Mouse (Mus musculus) splenic B cell, adult 2 months (primary cell): ENCODE measurements at regions not wholly inside any gene's neighbourhood (a gene's known extent, or its start where the extent isn't known, plus 50 kb on each side); places are given as distances from the start of the nearest gene placed in this dataset.
"Not testable (repeated sequence)": the region's sequence is repeated elsewhere in the genome, so short reads cannot be mapped to it uniquely, and the experiment has no call there.

Experiments used
- DNase-seq: peaks from one replicate; pipeline ENCODE4 v3.0.0-alpha.2; 2011; ENCODE audit warnings: low read depth, low spot score
- H3K27me3 ChIP-seq: 2 replicates; pipeline ENCODE4 v1.6.1; 2012; ENCODE audit warnings: mild to moderate bottlenecking, low read length, moderate library complexity, mixed read lengths; ENCODE audit not compliant: control insufficient read depth, poor library complexity, insufficient read depth, severe bottlenecking
- H3K36me3 ChIP-seq: 2 replicates; pipeline ENCODE4 v1.6.1; 2012; ENCODE audit warnings: mild to moderate bottlenecking, low read length, moderate library complexity, mixed read lengths; ENCODE audit not compliant: control insufficient read depth, poor library complexity, insufficient read depth, severe bottlenecking

DNA sequence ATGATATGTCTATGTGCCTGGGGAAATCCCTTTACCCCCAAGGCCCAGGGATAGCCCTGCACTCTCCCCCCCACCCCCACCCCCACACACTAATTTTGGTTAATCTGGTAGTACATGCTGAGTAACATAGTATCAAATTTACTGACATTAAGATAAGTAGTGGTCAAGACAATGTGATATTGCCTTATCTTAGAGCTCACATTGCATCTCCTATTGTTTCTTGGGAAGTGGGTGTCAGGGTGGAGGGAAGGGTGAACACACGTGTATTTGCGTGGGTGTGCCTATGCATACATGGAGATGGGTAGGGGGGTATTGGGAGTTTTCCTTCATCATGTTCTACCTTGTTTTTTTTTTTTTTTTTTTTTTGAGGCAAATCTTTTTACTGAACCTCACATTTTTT lies 474.8 kb upstream of the Smim15 start:
- no peak for DNase-seq
- Histone ChIP-seq H3K36me3 (no peaks in the 10 kb centered on the region), H3K27me3 (no peaks in the 10 kb centered on the region)

DNA sequence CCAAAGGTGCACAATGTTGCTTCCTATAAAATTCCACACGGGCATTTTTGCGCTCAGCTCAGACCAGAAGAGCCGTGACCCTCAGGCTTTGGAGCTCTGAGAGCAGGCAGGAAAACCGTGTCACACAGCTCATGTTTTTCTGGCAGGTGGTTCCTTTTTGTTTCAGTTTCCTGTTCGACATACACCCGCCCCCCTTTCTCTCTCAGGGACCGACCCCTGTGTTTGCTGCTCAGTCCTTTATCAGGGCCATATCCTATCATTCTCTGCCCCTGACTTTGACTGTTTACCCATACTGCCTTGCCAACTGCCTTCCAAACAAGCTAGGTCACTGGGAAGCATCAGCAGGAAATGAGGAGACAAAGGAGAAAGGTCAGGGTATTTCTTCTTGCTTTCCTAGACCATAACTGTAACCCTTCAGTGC lies 475.5 kb upstream of the Smim15 start:
- Histone ChIP-seq H3K36me3 (no peaks in the 10 kb centered on the region), H3K27me3 (no peaks in the 10 kb centered on the region)

DNA sequence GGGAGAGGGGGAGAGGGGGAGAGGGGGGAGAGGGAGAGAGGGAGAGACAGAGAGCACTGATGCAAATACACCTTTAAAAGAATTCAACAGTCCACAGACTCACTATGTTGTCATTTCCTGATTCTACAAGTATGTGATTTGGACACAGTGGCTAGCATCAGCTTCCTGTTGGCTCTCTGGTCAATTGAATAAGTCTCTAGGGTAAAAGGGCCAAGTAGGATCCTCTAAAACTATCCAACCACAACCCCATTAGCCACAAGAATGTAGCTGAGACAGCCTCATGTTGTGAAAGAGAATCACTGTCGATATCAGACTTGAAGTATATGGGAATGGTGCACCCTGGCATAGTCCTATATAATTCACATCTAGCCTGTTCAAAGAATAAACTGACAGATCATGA lies 481.8 kb upstream of the Smim15 start:
- DNase-seq = no peak
- Histone ChIP-seq H3K27me3 (no peaks in the 10 kb centered on the region), H3K36me3 (no peaks in the 10 kb centered on the region)

More for the DNA sequence above, 475.5 kb upstream of the Smim15 start:
- no peak for DNase-seq

DNA sequence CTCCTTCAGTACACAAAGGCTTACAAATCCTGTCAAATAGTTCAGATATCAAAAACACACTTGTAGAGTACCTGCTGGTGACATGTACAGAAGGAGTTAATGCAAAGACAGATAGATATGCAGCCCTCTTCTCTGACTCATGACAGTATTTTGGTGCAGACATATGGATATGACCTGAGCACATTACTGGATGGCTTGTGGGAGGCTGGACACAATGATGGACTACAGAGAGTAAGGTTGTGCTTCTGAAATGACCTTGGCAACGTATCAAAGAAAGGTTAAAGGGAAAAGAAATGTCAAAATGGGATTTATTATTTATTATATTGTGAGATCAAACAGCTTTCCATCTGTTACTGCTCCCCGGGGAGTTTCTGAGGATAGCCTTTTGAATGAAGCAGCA lies 482.7 kb upstream of the Smim15 start:
- H3K27me3 ChIP-seq = no peaks in the 10 kb centered on the region
- H3K36me3 ChIP-seq = no peaks in the 10 kb centered on the region
- DNase-seq = no peak

DNA sequence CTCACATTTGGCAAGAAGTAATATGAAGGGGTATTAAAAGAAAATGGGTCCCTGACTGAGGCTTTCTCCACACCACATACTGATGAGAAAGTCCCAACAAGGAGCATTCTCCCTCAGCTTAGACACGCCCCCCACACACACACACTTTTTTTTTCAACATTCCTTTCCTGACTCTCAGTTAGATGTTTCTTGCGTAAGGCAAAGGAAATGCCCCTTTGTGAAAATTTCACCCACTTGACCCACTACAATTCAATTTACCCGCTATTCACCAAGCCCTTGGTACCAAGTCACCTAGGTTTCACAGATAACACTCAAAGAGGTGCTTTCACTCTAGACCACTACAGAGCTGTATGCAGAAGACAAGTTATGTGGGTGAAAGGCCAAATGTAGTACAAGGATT lies 488.3 kb upstream of the Smim15 start:
- no peak for DNase-seq
- Histone ChIP-seq H3K36me3 (no peaks in the 10 kb centered on the region), H3K27me3 (no peaks in the 10 kb centered on the region; the same call in 1 of the 2 replicates)

DNA sequence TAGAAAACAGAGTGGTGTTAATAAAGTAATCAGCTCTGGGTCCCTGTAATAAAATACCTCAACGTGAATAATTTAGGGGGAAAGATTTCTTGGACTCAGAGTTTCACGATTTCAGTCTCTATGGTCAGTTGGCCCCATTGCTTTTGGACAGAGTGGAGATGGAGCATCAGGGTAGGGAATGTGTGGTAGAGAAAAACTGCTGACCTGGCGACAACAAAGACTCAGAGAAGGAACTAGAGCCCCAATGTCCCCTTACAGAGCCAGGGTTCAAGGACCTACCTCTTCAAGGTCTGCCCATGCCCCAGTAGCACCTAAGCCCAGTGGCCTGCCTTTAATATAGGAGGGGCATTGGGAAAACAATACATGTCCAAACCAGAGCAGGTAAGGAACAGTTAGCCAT lies 490.2 kb upstream of the Smim15 start:
- no peak for DNase-seq
- H3K36me3 ChIP-seq = no peaks in the 10 kb centered on the region
- no peaks in the 10 kb centered on the region; the same call in 1 of the 2 replicates for H3K27me3 ChIP-seq

DNA sequence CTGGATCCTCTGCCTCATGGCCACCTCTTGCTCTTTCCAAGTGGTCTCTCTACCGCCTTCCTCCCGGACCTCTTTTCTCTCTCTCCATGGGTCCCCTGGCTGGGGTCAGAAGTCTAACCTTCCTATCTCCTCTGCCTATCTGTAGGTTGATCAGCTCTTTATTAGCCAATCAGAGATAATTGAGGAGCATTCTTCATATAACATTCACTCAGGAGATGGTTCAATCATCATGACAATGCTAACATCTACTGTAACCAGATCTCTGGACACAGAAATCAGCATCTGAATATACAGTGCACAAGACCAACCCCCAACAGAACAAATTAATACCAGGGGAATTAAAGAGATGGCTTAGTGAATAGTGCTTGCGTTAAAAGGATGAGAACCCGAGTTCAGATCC lies 492.1 kb upstream of the Smim15 start:
- Histone ChIP-seq H3K27me3 (no peaks in the 10 kb centered on the region; the same call in 1 of the 2 replicates), H3K36me3 (no peaks in the 10 kb centered on the region)
- no peak for DNase-seq

DNA sequence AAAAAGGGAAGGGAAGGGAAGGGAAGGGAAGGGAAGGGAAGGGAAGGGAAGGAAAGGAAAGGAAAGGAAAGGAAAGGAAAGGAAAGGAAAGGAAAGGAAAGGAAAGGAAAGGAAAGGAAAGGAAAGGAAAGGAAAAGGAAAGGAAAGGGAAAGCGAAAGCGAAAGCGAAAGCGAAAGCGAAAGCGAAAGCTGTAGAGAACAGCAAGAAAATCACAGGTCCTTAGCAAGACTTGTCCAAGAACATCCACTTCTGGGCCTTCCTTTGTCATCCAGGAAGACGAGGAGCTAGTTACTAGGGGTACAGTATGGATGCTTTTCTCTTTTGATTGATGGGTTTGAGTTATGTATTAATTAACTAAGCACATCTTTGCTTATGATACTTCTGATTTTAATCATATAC lies 494.3 kb upstream of the Smim15 start:
- H3K27me3 ChIP-seq, DNase-seq, H3K36me3 ChIP-seq: not testable (repeated sequence)

DNA sequence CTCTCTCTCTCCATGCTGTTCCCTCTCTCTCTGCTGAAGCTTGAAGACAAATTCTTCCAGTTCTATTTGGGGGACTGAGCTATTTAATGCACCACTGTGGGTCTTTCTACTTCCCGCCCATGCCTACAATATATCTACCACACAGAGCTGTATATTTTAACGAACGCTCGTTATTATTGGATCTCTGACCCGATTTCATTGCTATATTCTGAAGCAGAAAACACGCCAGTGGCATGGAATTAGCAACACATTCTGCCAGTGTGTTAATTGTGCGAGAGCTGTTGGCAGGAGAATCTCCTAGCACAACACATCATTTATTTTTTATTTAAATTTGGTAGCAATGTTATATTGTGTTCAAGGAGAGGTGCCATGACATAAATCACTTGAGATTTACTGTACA lies 497.2 kb upstream of the Smim15 start:
- DNase-seq = no peak
- no peaks in the 10 kb centered on the region for H3K36me3 ChIP-seq
- H3K27me3 ChIP-seq = no peaks in the 10 kb centered on the region

DNA sequence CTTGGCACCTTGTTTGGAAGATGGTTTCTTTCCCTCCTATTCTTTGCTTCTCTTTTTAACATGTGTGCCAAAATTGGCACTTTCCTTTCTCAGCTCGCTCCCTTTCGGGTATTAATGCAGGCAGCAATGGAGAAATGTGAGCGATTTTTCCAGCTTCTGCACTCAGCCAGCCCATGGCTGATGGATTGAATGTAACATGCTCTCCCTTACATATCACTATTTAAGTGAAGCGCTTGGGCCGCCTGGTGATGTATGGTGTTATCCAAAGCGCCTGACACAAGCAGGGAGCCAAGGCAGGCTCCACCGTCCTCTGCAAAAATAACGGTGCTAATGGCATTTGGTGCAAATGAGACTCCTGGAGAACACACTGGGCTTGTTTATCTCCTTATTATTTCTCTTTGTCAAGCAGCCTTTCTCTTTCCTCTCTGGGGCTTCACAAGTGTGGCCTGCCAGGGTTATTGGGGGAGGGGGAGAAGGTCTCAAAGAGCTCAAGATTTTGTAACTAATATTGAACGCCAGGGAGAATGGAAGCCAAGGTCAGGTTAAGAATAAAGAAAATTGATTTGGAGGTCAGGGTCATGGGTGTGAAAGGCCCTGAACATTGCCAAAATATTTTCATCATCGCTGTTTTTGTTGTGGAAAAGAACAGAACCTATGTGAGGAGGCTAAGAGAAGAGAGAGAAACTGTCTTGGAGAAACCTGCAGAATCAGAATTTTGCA lies 497.9 kb upstream of the Smim15 start:
- DNase-seq = no peak
- Histone ChIP-seq H3K36me3 (no peaks in the 10 kb centered on the region), H3K27me3 (no peaks in the 10 kb centered on the region)

DNA sequence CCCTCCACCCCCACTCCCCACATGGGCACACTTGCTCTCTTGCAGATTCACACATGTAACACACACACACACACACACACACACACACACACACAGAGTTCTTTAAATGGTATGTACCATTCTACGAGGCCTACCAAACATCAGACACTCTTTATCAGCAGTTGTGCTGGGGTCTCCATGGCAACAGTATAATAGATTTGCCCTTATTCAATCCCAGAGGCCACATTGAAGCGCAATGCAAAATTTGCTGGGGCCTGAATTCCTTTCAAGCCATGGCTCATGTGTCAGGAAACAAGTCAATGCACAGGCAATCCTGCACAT lies 502.7 kb upstream of the Smim15 start:
- H3K36me3 ChIP-seq = no peaks in the 10 kb centered on the region
- DNase-seq = no peak
- H3K27me3 ChIP-seq = no peaks in the 10 kb centered on the region

DNA sequence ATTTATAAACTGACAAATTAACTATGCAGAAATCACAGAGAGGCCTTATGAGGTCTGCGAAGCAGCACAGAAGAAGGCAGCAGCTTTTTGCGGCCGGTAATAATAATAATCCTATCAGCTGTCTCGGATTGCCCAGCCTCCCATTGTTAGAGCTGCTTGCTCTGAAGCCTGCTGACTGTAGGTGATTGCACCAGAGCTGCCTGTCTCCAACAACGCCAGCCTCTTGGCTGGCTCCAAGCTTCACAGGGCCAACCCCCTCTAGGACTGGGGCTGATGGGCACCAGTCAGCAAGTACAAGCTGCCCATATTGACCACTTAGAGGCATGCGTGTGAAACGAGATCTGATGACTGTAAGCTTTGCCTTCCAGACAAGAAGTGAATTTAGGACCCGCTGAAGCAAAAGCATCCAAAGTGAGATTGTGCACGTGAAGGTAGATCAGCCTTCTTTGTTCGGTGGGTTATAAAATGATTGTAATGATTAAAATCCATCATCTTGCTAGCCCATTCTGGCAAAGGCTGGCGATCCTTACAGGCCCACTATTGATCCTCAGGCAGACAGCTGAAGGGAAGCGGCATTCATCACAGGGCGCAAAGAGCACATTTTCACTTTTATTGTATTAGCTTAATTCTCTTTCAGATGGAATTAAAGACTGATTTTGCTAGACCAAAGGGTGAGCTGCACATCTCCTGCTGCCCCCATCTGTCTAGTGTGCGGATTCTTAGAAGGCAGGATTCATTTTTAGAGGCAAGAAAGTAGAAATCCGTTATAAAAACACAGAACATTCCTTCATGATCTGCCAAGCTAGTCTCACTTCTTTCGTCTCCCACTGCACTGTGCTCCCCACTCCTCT lies 503.2 kb upstream of the Smim15 start:
- DNase-seq = no peak
- H3K36me3 ChIP-seq = no peaks in the 10 kb centered on the region
- H3K27me3 ChIP-seq = no peaks in the 10 kb centered on the region

DNA sequence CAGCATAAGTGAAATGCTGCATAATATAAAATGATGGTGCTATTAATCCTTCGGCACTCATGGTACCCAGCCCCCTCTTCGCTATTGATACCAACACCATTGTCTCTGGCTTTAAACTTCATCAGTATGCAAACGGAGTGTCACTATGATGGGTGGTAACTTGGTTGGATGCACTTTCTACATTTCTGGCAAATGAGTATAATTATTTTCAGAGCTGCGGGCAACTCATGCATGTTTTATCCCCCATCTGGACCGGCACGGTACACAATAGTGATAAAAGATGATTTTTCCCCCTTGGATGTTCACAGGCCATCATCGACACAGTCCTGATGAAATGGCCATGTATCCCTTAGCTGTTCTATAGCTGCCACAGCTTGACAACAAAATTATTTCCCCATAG lies 503.9 kb upstream of the Smim15 start:
- no peaks in the 10 kb centered on the region for H3K27me3 ChIP-seq
- no peak for DNase-seq
- H3K36me3 ChIP-seq = no peaks in the 10 kb centered on the region

DNA sequence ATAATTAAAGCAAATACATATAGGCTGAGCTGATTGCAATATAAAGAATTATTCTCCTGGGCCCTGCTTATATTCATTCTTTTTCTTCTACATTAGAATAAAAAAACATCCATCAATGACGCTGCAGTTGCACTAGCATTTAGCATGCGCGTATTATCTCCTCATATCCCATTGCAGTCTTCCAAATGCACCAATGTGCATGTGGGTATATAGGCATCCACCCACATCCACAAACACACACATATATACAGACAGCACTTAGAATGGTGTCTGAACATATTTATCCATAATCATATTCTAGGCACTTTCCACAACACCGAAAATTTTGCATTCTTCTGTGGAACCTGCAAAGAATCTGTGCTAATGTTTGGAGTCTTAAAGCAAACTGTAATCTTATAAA lies 504.4 kb upstream of the Smim15 start:
- DNase-seq = no peak
- Histone ChIP-seq H3K36me3 (no peaks in the 10 kb centered on the region), H3K27me3 (no peaks in the 10 kb centered on the region)

DNA sequence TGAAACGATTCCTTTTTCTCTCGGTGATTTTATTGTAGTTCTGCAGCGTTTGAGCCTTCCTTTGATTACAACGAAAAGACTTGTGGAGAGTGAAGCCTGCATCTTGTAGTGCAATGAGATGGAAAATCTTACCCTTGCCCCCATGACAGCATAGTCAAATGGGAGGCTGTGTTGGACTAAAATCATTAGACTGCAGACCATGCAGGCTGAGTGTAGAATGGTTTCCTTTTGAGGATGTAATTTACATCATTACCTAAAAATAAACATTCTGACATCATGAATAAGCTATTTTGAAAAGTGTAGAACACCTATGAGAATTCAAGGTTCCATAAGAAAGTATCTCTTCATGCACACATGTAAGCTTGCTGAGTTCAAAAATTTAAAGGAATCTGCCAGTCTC lies 504.9 kb upstream of the Smim15 start:
- DNase-seq = no peak
- no peaks in the 10 kb centered on the region for H3K27me3 ChIP-seq
- H3K36me3 ChIP-seq = no peaks in the 10 kb centered on the region
